Mouse (Mus musculus) CH12.LX (cell line): ENCODE results near the gene Tm9sf3. TPM values are rescaled to one million over a fixed set of nuclear protein-coding genes. Genes with fewer than 3 reads are reported as not detected.
A peak's percentile ranks its signal among the peaks of the same experiment; 100 is the strongest.

Source experiments
- DNase-seq: peaks from one replicate; pipeline ENCODE4 v3.0.0-alpha.2; 2013; ENCODE audit errors: extremely low read depth
- H3K27ac ChIP-seq: 2 replicates; pipeline ENCODE4 v1.5.1; 2012; ENCODE audit warnings: low read depth, mild to moderate bottlenecking, control low read depth, moderate library complexity; ENCODE audit not compliant: insufficient read depth
- H3K27me3 ChIP-seq: replicated peaks from 2 replicates; pipeline ENCODE3; 2012; ENCODE audit warnings: inconsistent platforms
- H3K36me3 ChIP-seq, 2 experiments: replicated peaks in 1 of 2; 2 replicates each; pipeline versions ENCODE3 to v1.6.1; 2012; ENCODE audit warnings: inconsistent platforms in 1 of 2, low read length in 1 of 2, mild to moderate bottlenecking in 1 of 2, mixed read lengths in 1 of 2, moderate library complexity in 1 of 2; ENCODE audit not compliant: control insufficient read depth in 1 of 2, insufficient read depth in 1 of 2
- H3K4me1 ChIP-seq, 2 experiments: 2 replicates each; pipeline ENCODE4 v1.6.1; 2012; ENCODE audit warnings: inconsistent platforms in 1 of 2, moderate library complexity in 1 of 2; ENCODE audit not compliant: insufficient read depth in 2 of 2, control insufficient read depth in 1 of 2
- H3K4me2 ChIP-seq: 2 replicates; pipeline ENCODE4 v1.6.1; 2012; ENCODE audit warnings: low read depth, mild to moderate bottlenecking, control low read depth; ENCODE audit not compliant: poor library complexity, insufficient read depth, severe bottlenecking
- H3K4me3 ChIP-seq, 3 experiments: fragments of 150-350 bp in 1 of 3; sonication (generic) in 1 of 3; replicated peaks in 1 of 3; 2 replicates each; pipeline versions ENCODE3 to v1.5.1; 2011 to 2012; ENCODE audit warnings: low read depth in 2 of 3, low read length in 2 of 3, mild to moderate bottlenecking in 2 of 3, moderate library complexity in 2 of 3, control low read depth in 1 of 3, improper control_type of control experiment in 1 of 3, inconsistent platforms in 1 of 3, mixed read lengths in 1 of 3; ENCODE audit not compliant: poor library complexity in 1 of 3
- H3K79me2 ChIP-seq: replicated peaks from 2 replicates; pipeline ENCODE4 v1.6.1; 2012; ENCODE audit warnings: mild to moderate bottlenecking, moderate library complexity; ENCODE audit not compliant: control insufficient read depth, poor library complexity, insufficient read depth, severe bottlenecking; ENCODE audit errors: extremely low read depth
- H3K9ac ChIP-seq: 2 replicates; pipeline ENCODE4 v1.6.1; 2012; ENCODE audit warnings: low read depth, mild to moderate bottlenecking, control low read depth, moderate library complexity; ENCODE audit not compliant: insufficient read depth
- H3K9me3 ChIP-seq: replicated peaks from 2 replicates; pipeline ENCODE3; 2012; ENCODE audit warnings: low read length, inconsistent platforms, mixed read lengths
- CHD1 ChIP-seq: IDR thresholded peaks from 2 replicates; pipeline ENCODE4 v1.6.1; 2012; ENCODE audit warnings: low read depth, low read length, improper control_type of control experiment, inconsistent platforms
- CHD2 ChIP-seq: IDR thresholded peaks from 2 replicates; pipeline ENCODE4 v1.6.1; 2011; ENCODE audit warnings: low read length, improper control_type of control experiment
- CTCF ChIP-seq, 2 experiments: IDR thresholded peaks in 1 of 2; conservative IDR thresholded peaks in 1 of 2; 2 replicates each; pipeline ENCODE4 v1.5.1; 2011 to 2012; ENCODE audit warnings: low read depth in 2 of 2, low read length in 2 of 2, improper control_type of control experiment in 1 of 2, inconsistent platforms in 1 of 2, mild to moderate bottlenecking in 1 of 2, moderate library complexity in 1 of 2
- E2F4 ChIP-seq: IDR thresholded peaks from 2 replicates; pipeline ENCODE4 v1.6.1; 2011; ENCODE audit warnings: low read depth, low read length, improper control_type of control experiment; ENCODE audit not compliant: insufficient replicate concordance
- EP300 ChIP-seq: IDR thresholded peaks from 2 replicates; pipeline ENCODE4 v1.6.1; 2011; ENCODE audit warnings: low read length, improper control_type of control experiment
- ETS1 ChIP-seq: conservative IDR thresholded peaks from 2 replicates; pipeline ENCODE4 v1.6.1; 2012; ENCODE audit warnings: low read depth, mild to moderate bottlenecking, inconsistent platforms, low read length, improper control_type of control experiment, moderate library complexity
- GABPA ChIP-seq: IDR thresholded peaks from 2 replicates; pipeline ENCODE4 v1.6.1; 2012; ENCODE audit warnings: low read depth, low read length, improper control_type of control experiment, inconsistent platforms; ENCODE audit not compliant: insufficient replicate concordance
- HCFC1 ChIP-seq: IDR thresholded peaks from 2 replicates; pipeline ENCODE4 v1.6.1; 2012; ENCODE audit warnings: low read depth, mild to moderate bottlenecking, inconsistent platforms, low read length, improper control_type of control experiment
- JUN ChIP-seq: IDR thresholded peaks from 2 replicates; pipeline ENCODE4 v1.6.1; 2011; ENCODE audit warnings: low read depth, mild to moderate bottlenecking, low read length, improper control_type of control experiment, moderate library complexity; ENCODE audit not compliant: insufficient read depth
- KAT2A ChIP-seq: IDR thresholded peaks from 2 replicates; pipeline ENCODE4 v1.6.1; 2012; ENCODE audit warnings: low read length, improper control_type of control experiment, inconsistent platforms; ENCODE audit not compliant: insufficient replicate concordance
- MAFK ChIP-seq: IDR thresholded peaks from 2 replicates; pipeline ENCODE4 v1.6.1; 2011; ENCODE audit warnings: low read length, improper control_type of control experiment; ENCODE audit not compliant: insufficient replicate concordance
- MAX ChIP-seq: IDR thresholded peaks from 2 replicates; pipeline ENCODE4 v1.6.1; 2011; ENCODE audit warnings: low read length, improper control_type of control experiment
- MXI1 ChIP-seq: IDR thresholded peaks from 2 replicates; pipeline ENCODE4 v1.6.1; 2011; ENCODE audit warnings: mild to moderate bottlenecking, low read depth, low read length, improper control_type of control experiment
- MYC ChIP-seq: IDR thresholded peaks from 2 replicates; pipeline ENCODE4 v1.6.1; 2011; ENCODE audit warnings: low read depth, mild to moderate bottlenecking, improper control_type of control experiment, low read length
- NELFE ChIP-seq: IDR thresholded peaks from 2 replicates; pipeline ENCODE4 v1.6.1; 2011; ENCODE audit warnings: low read depth, low read length, improper control_type of control experiment
- NRF1 ChIP-seq: IDR thresholded peaks from 2 replicates; pipeline ENCODE4 v1.6.1; 2014; ENCODE audit warnings: low read depth, mild to moderate bottlenecking, inconsistent platforms, low read length, improper control_type of control experiment, moderate library complexity
- PAX5 ChIP-seq: IDR thresholded peaks from 2 replicates; pipeline ENCODE4 v1.6.1; 2012; ENCODE audit warnings: low read length, inconsistent platforms, mixed read lengths
- POLR2A ChIP-seq: IDR thresholded peaks from 2 replicates; pipeline ENCODE4 v1.6.1; 2011; ENCODE audit warnings: low read depth, mild to moderate bottlenecking, improper control_type of control experiment, low read length
- RAD21 ChIP-seq: IDR thresholded peaks from 2 replicates; pipeline ENCODE4 v1.6.1; 2011; ENCODE audit warnings: low read depth, mild to moderate bottlenecking, low read length, improper control_type of control experiment, moderate library complexity
- SMC3 ChIP-seq: IDR thresholded peaks from 2 replicates; pipeline ENCODE4 v1.6.1; 2011; ENCODE audit warnings: low read depth, low read length, improper control_type of control experiment
- TCF12 ChIP-seq: IDR thresholded peaks from 2 replicates; pipeline ENCODE4 v1.6.1; 2014; ENCODE audit warnings: low read depth, mild to moderate bottlenecking, inconsistent platforms, low read length, improper control_type of control experiment
- UBTF ChIP-seq: IDR thresholded peaks from 2 replicates; pipeline ENCODE4 v1.6.1; 2012; ENCODE audit warnings: low read depth, mild to moderate bottlenecking, inconsistent platforms, low read length, improper control_type of control experiment, moderate library complexity
- ZKSCAN1 ChIP-seq: IDR thresholded peaks from 2 replicates; pipeline ENCODE4 v1.6.1; 2012; ENCODE audit warnings: low read depth, inconsistent platforms, low read length, improper control_type of control experiment, borderline replicate concordance
- ZNF384 ChIP-seq: IDR thresholded peaks from 2 replicates; pipeline ENCODE4 v1.6.1; 2012; ENCODE audit warnings: low read depth, low read length, improper control_type of control experiment, inconsistent platforms
- dilution Hi-C: fragments of 300-500 bp; cut with MboI; formaldehyde crosslinking; loops from 2 replicates; pipeline ENCODE4 v1.14.3; 2020; ENCODE audit warnings: low sequenced_read_pairs; ENCODE audit not compliant: extremely low pct_unique_long_range_greater_than_20kb, extremely low pct_ligation_motif_present
- in situ Hi-C: fragments of 300-500 bp; cut with MboI; formaldehyde crosslinking; loops from 3 replicates; pipeline ENCODE4 v1.14.3; 2019; ENCODE audit warnings: low sequenced_read_pairs, low pct_ligation_motif_present, low pct_unique_long_range_greater_than_20kb, mixed read lengths
- polyA plus RNA-seq: library from polyadenylated mRNA; unstranded; fragments of >175 nt; gene quantifications from 2 replicates; pipeline ENCODE4 v1.2.1, GENCODE M21; 2012; ENCODE audit warnings: low read depth; ENCODE audit not compliant: insufficient read length
- total RNA-seq, 2 experiments: library from RNA; depleted of rRNA; stranded (reverse); fragments of 300-350 nt in 1 of 2; fragments of >200 nt in 1 of 2; gene quantifications; 2 replicates each; pipeline ENCODE4 v1.2.3; 2012 to 2014

Tm9sf3 gene
- total and polyA plus RNA-seq, 3 experiments = 137 to 294 (median 182) TPM

- no peaks in the 10 kb centered on the region for H3K4me1 ChIP-seq
- no peak for DNase-seq
- dilution Hi-C loops = no loop called here
- in situ Hi-C loops = no loop called here
- peaks cover 61 to 93% of the 10 kb centered on the region in 2 experiments for H3K36me3 ChIP-seq
- H3K9me3 ChIP-seq = no peaks in the 10 kb centered on the region
- H3K79me2 ChIP-seq = peaks cover 6% of the 10 kb centered on the region
- no peak overlapping the region for H3K27ac ChIP-seq
- no peak for TF ChIP-seq MXI1
- no peak for TF ChIP-seq RAD21
- peak; percentile 63; the same call in 1 of the 2 replicates for TF ChIP-seq MAFK
- TF ChIP-seq PAX5 = no peak
- no peak for TF ChIP-seq E2F4
- TF ChIP-seq CHD1 = no peak
- no peak for TF ChIP-seq NRF1
- TF ChIP-seq, all 38 proteins: peak for 1
- no peak overlapping the region for H3K4me3 ChIP-seq
- no peak overlapping the region for H3K4me2 ChIP-seq
- no peak overlapping the region for H3K9ac ChIP-seq
- H3K27me3 ChIP-seq = no peaks in the 10 kb centered on the region
These were observed 30.1 kb downstream of the Tm9sf3 start for GRCm38 (mm10) chr19:41233698-41234097.

- TF ChIP-seq HCFC1 = no peak
- TF ChIP-seq POLR2A = 0 out of 2 replicates have a peak, but pooled peaks have one; percentile 6
- no peak for TF ChIP-seq MAFK
- TF ChIP-seq EP300 = no peak
- TF ChIP-seq ETS1 = no peak
- no peak for TF ChIP-seq KAT2A
- Histone ChIP-seq H3K27ac (no peak overlapping the region), H3K4me3 (no peak overlapping the region), H3K4me1 (peaks cover 7 to 13% of the 10 kb centered on the region in 2 experiments; a peak in 2 of 4 replicates), H3K4me2 (no peak overlapping the region), H3K9me3 (no peaks in the 10 kb centered on the region), H3K27me3 (no peaks in the 10 kb centered on the region), H3K9ac (no peak overlapping the region), H3K79me2 (no peaks in the 10 kb centered on the region), H3K36me3 (peaks cover 14 to 40% of the 10 kb centered on the region in 2 experiments)
- no peak for DNase-seq
- dilution Hi-C loops (no loop called here), in situ Hi-C loops (no loop called here)
These were observed 55.5 kb downstream of the Tm9sf3 start for GRCm38 (mm10) chr19:41208326-41208725.

- DNase-seq = peak; percentile 16
- dilution Hi-C loops = no loop called here
- H3K4me1 ChIP-seq = peaks cover 7 to 13% of the 10 kb centered on the region in 2 experiments; a peak in 2 of 4 replicates
- no peak within 1 kb of the TSS for H3K27ac ChIP-seq
- H3K9ac ChIP-seq = no peak within 1 kb of the TSS
- H3K9me3 ChIP-seq = no peaks in the 10 kb centered on the region
- peaks cover 3% of the 10 kb centered on the region for H3K27me3 ChIP-seq
- H3K4me3 ChIP-seq = peak within 1 kb of the TSS in 1 of 3 experiments; percentile 35
- TF ChIP-seq CHD2 (no peak), MAX (no peak), ZNF384 (no peak), HCFC1 (no peak), E2F4 (no peak), ETS1 (no peak), CTCF (conservative IDR thresholded peaks at IDR 0.05 in 1 of 2, IDR thresholded peaks at IDR 0.05 in 1 of 2; ENCODE audit: low read depth in 2 of 2, low read length in 2 of 2) (no peak), NELFE (no peak), UBTF (no peak), MXI1 (no peak), EP300 (no peak), GABPA (no peak), KAT2A (no peak), ZKSCAN1 (no peak), POLR2A (no peak), TCF12 (no peak), SMC3 (no peak), JUN (no peak), MYC (no peak)
- in situ Hi-C loops = no loop called here
- peak within 1 kb of the TSS; percentile 53 for H3K4me2 ChIP-seq
- H3K79me2 ChIP-seq = no peaks in the 10 kb centered on the region
- peaks cover 7 to 26% of the 10 kb centered on the region in 2 experiments for H3K36me3 ChIP-seq
These were observed 56.9 kb downstream of the Tm9sf3 start, which contains the start of gene Tll2 for GRCm38 (mm10) chr19:41206811-41207344. Tll2 (minus strand) TSS chr19:41206835.
